Mouse (Mus musculus) C2C12 (cell line): Measurements from ENCODE around the gene Ralb.

Experiments used
- CTCF ChIP-seq: IDR thresholded peaks from one replicate; pipeline ENCODE4 v1.5.1; 2011; ENCODE audit not compliant: control insufficient read depth, insufficient read depth, insufficient read length
- USF1 ChIP-seq: IDR thresholded peaks from one replicate; pipeline ENCODE4 v1.6.1; 2011; ENCODE audit warnings: low read depth, mild to moderate bottlenecking, control low read depth, moderate library complexity

GRCm38 (mm10) chr1:119502729-119503128 lies 1.9 kb downstream of the Ralb start:
- no peak for TF ChIP-seq CTCF
- TF ChIP-seq USF1: no peak
